In the genomic region with DNA sequence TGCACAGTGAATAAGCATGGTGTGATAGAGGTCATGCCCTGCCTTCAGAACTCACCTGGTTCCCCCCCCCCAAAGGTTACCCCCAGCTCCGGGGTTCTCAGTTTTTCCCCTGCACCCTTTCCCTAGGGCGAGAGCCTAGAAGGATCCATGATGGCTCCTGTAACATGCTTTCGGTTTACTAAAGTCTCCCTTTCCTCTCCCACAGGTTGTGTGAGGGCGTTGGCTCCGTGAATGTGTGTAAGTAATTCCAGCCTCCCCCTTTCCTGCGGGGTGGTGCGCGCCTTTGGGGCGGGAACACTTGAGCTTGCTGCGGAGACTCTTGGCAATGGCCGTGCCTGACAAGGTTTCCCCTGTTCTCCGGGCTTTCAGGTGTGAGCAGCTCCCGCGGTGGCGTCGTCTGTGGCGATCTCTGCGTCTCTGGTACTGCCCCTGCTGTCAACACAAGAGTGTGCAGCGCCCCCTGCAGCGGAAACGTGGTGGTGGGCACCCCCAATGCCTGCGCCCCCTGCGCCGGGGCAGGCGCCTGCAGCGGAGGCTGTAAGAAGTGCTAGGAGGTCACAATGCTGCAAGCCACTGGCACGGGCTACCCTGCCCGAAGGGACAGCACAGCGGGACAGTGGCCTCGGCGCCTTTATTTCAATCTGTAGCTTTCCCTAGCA, we compare ENCODE assay signal across 9 mouse cellular contexts. TPM values are rescaled to one million over a fixed set of nuclear protein-coding genes. Genes with fewer than 3 reads are reported as not detected.
DNase-seq lines count a peak whose midpoint lies in the region; ATAC-seq and TF ChIP-seq lines count a peak whose summit lies in the region.
"Had no signal": no experiment of that assay in that cellular context is flagged by ENCODE, and none has a peak within 500 bp of the region (broad histone marks: within the 10 kb centered on the region; RNA-seq: fewer than 3 reads in every experiment).

No protein-coding gene starts in this region.

- TF ChIP-seq POLR2A in cerebellum, adult 2 months (IDR thresholded peaks at IDR 0.05; ENCODE audit: borderline replicate concordance, insufficient read depth, low read length): no peak

- H3K4me1 ChIP-seq in E14TG2a.4 (replicated peaks; ENCODE audit: low read depth, low read length): no peaks in the 10 kb centered on the region
- no peaks in the 10 kb centered on the region; the same call in 1 of the 2 replicates for H3K4me1 ChIP-seq in cerebellum, adult 2 months (ENCODE audit: control insufficient read depth, insufficient read depth, low read length)
- H3K4me1 ChIP-seq in hindbrain, embryonic 16.5 days (ENCODE audit: control insufficient read depth, insufficient read depth, low read depth, low read length): peaks cover 10% of the 10 kb centered on the region

- ATAC-seq in hindbrain, embryonic 16.5 days: no peak
- no peak for ATAC-seq in activated CD4-positive, CD25-positive, alpha-beta regulatory T cell, adult 4 months

- no peaks in the 10 kb centered on the region for H3K36me3 ChIP-seq in E14TG2a.4 (ENCODE audit: insufficient read depth, low read length)
- H3K36me3 ChIP-seq in hindbrain, embryonic 16.5 days (ENCODE audit: control insufficient read depth, insufficient read depth, low read length): no peaks in the 10 kb centered on the region

- H3K4me2 ChIP-seq in hindbrain, embryonic 16.5 days (ENCODE audit: low read length): peak overlapping the region; percentile 66

- H3K27ac ChIP-seq in cerebellum, adult 2 months (ENCODE audit: insufficient read depth, low read length): no peak overlapping the region
- H3K27ac ChIP-seq in hindbrain, embryonic 16.5 days (ENCODE audit: low read depth, low read length): no peak overlapping the region

- H3K9ac ChIP-seq in hindbrain, embryonic 16.5 days (ENCODE audit: low read depth, low read length): peak overlapping the region; percentile 46; the same call in 1 of the 2 replicates

- 7% methylated on average over 31 of the region's 31 CpGs for WGBS in cerebellum, adult 2 months
- WGBS in hindbrain, embryonic 16.5 days: 8% methylated on average over 31 of the region's 31 CpGs

- DNase-seq in cerebellum, adult 2 months: peak; percentile 33 to 36
- peak; percentile 32 for DNase-seq in forelimb bud, embryonic 11.5 days (ENCODE audit: low read depth, low spot score)
- DNase-seq in left cerebral cortex, adult 18-20 months (ENCODE audit: low spot score in 2 of 2): peak; percentile 44 to 58
- peak; percentile 55 for DNase-seq in lung, postnatal 14 days
- DNase-seq in right cerebral cortex, adult 18-20 months: peak; percentile 34

- no peak for TF ChIP-seq CTCF in E14TG2a.4 (conservative IDR thresholded peaks at IDR 0.05; ENCODE audit: low read length)
- TF ChIP-seq CTCF in cerebellum, adult 2 months (IDR thresholded peaks at IDR 0.05; ENCODE audit: borderline replicate concordance, insufficient read depth, low read depth, low read length): peak; percentile 45; the same call in 1 of the 2 replicates

- peaks cover 53% of the 10 kb centered on the region for H3K27me3 ChIP-seq in E14TG2a.4 (ENCODE audit: insufficient read depth, low read length)
- no peaks in the 10 kb centered on the region for H3K27me3 ChIP-seq in cerebellum, adult 2 months (ENCODE audit: control insufficient read depth, insufficient read depth, low read length)
- no peaks in the 10 kb centered on the region for H3K27me3 ChIP-seq in hindbrain, embryonic 16.5 days (replicated peaks; ENCODE audit: control insufficient read depth, insufficient read depth, low read length)

- H3K9me3 ChIP-seq in E14TG2a.4 (ENCODE audit: low read length): peaks cover 47% of the 10 kb centered on the region
- H3K9me3 ChIP-seq in hindbrain, embryonic 16.5 days (ENCODE audit: control insufficient read depth, low read length): no peaks in the 10 kb centered on the region

- H3K4me3 ChIP-seq in E14TG2a.4 (replicated peaks; ENCODE audit: low read length): peak overlapping the region; percentile 48; the same call in 1 of the 2 replicates
- H3K4me3 ChIP-seq in cerebellum, adult 2 months (replicated peaks; ENCODE audit: insufficient read depth, low read depth, low read length): peak overlapping the region; percentile 39
- peak overlapping the region; percentile 33 for H3K4me3 ChIP-seq in hindbrain, embryonic 16.5 days (ENCODE audit: low read length)

RNA-seq across cellular contexts. Expression of gene Krt86, which starts 5.9 kb away (rescaled TPM):
- polyA plus RNA-seq in cerebellum, adult 2 months (2012; rRNA removed): not detected in 2 replicates
- polyA plus RNA-seq in hindbrain, embryonic 16.5 days (2015; fragmentation: Nextera tagmentation; extraction: Ambion mirVana): 0.10 and 0.12 TPM in 2 replicates
- total RNA-seq in left cerebral cortex, adult 18-20 months (2021): not detected
- not detected for polyA plus RNA-seq in activated CD4-positive, CD25-positive, alpha-beta regulatory T cell, adult 4 months (2017; shearing (Covaris generic))
- total RNA-seq: adrenal gland, postnatal 4 days had no signal

RNA-seq across cellular contexts. Expression of gene Krt83, which starts 12.2 kb away (rescaled TPM):
- not detected in 2 replicates for polyA plus RNA-seq in cerebellum, adult 2 months (2012; rRNA removed)
- not detected in 2 replicates for polyA plus RNA-seq in hindbrain, embryonic 16.5 days (2015; fragmentation: Nextera tagmentation; extraction: Ambion mirVana)
- not detected for total RNA-seq in left cerebral cortex, adult 18-20 months (2021)
- polyA plus RNA-seq in activated CD4-positive, CD25-positive, alpha-beta regulatory T cell, adult 4 months (2017; shearing (Covaris generic)): 1 to 10 TPM; 5.8 to 6.6 TPM
- total RNA-seq: adrenal gland, postnatal 4 days had no signal

RNA-seq across cellular contexts. Expression of gene Krt81, which starts 15.6 kb away (rescaled TPM):
- not detected in 2 replicates for polyA plus RNA-seq in cerebellum, adult 2 months (2012; rRNA removed)
- 0.20 TPM in 1 of 2 replicates, not detected in the other for polyA plus RNA-seq in hindbrain, embryonic 16.5 days (2015; fragmentation: Nextera tagmentation; extraction: Ambion mirVana)
- not detected for total RNA-seq in left cerebral cortex, adult 18-20 months (2021)
- not detected for polyA plus RNA-seq in activated CD4-positive, CD25-positive, alpha-beta regulatory T cell, adult 4 months (2017; shearing (Covaris generic))
- total RNA-seq: adrenal gland, postnatal 4 days had no signal

RNA-seq across cellular contexts. Expression of gene Krt88, which starts 31.6 kb away (rescaled TPM):
- not detected in 2 replicates for polyA plus RNA-seq in cerebellum, adult 2 months (2012; rRNA removed)
- not detected in 2 replicates for polyA plus RNA-seq in hindbrain, embryonic 16.5 days (2015; fragmentation: Nextera tagmentation; extraction: Ambion mirVana)
- not detected for total RNA-seq in left cerebral cortex, adult 18-20 months (2021)
- not detected for polyA plus RNA-seq in activated CD4-positive, CD25-positive, alpha-beta regulatory T cell, adult 4 months (2017; shearing (Covaris generic))
- total RNA-seq: adrenal gland, postnatal 4 days had no signal

RNA-seq across cellular contexts. Expression of gene Gm49425, which starts 37.9 kb away (rescaled TPM):
- not detected in 2 replicates for polyA plus RNA-seq in cerebellum, adult 2 months (2012; rRNA removed)
- not detected in 2 replicates for polyA plus RNA-seq in hindbrain, embryonic 16.5 days (2015; fragmentation: Nextera tagmentation; extraction: Ambion mirVana)
- not detected for total RNA-seq in left cerebral cortex, adult 18-20 months (2021)
- not detected for polyA plus RNA-seq in activated CD4-positive, CD25-positive, alpha-beta regulatory T cell, adult 4 months (2017; shearing (Covaris generic))
- total RNA-seq: adrenal gland, postnatal 4 days had no signal
